ENCODE assay signal across 31 mouse cellular contexts in the genomic region with DNA sequence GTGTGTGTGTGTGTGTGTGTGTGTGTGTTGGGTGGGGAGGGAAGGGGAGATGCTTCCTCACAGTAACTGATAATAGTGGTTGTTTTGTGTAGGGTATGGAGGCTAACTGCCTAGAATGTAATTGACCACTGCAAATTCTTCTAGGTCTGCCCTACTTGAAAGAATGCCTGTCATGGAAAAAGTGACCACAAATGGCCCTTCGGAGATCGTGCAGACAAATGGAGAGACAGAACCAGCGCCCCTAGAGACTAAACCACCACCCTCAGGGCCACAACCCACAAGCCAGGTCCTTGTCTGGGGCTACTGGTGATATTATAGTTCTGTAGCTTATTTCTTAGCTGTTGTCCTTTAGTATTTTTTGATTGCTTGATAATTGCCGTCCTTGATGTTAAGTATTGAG.
"Had no signal": no experiment of that assay in that cellular context is flagged by ENCODE, and none has a peak within 500 bp of the region (broad histone marks: within the 10 kb centered on the region; RNA-seq: fewer than 3 reads in every experiment).

No protein-coding gene starts in this region.

- H3K27me3 ChIP-seq: limb, embryonic 12.5 days; limb, embryonic 13.5 days; limb, embryonic 15.5 days; liver, embryonic 12.5 days; liver, embryonic 13.5 days; liver, embryonic 15.5 days; lung, embryonic 15.5 days; megakaryocyte, embryonic 14.5 days; midbrain, embryonic 12.5 days; midbrain, embryonic 13.5 days; midbrain, embryonic 15.5 days; neural tube, embryonic 12.5 days had no signal

- H3K4me3 ChIP-seq: limb, embryonic 10.5 days; limb, embryonic 12.5 days; limb, embryonic 13.5 days; limb, embryonic 15.5 days; liver, embryonic 12.5 days; liver, embryonic 13.5 days; liver, embryonic 15.5 days; lung, embryonic 15.5 days; megakaryocyte, embryonic 14.5 days; midbrain, embryonic 10.5 days; midbrain, embryonic 12.5 days; midbrain, embryonic 13.5 days; midbrain, embryonic 15.5 days; myocyte; neural tube, embryonic 12.5 days had no signal

- DNase-seq: left cerebral cortex, postnatal 4 days; liver; liver, embryonic 13.5 days; liver, postnatal 0 days; lung, adult 18-20 months; lung, embryonic 14.5 days; lung, postnatal 10 days; lung, postnatal 14 days; lung, postnatal 36 days; lung, postnatal 4 days; midbrain, embryonic 14.5 days had no signal

- H3K9me3 ChIP-seq: limb, embryonic 10.5 days; limb, embryonic 12.5 days; limb, embryonic 13.5 days; limb, embryonic 15.5 days; liver, embryonic 12.5 days; liver, embryonic 13.5 days; liver, embryonic 15.5 days; lung, embryonic 15.5 days; megakaryocyte, embryonic 14.5 days; midbrain, embryonic 10.5 days; midbrain, embryonic 12.5 days; midbrain, embryonic 13.5 days; midbrain, embryonic 15.5 days; neural tube, embryonic 12.5 days had no signal

- H3K27ac ChIP-seq: limb, embryonic 10.5 days; limb, embryonic 12.5 days; limb, embryonic 13.5 days; limb, embryonic 15.5 days; liver, embryonic 12.5 days; liver, embryonic 13.5 days; liver, embryonic 14.5 days; liver, embryonic 15.5 days; lung, embryonic 15.5 days; macrophage; midbrain, embryonic 10.5 days; midbrain, embryonic 12.5 days; midbrain, embryonic 13.5 days; midbrain, embryonic 15.5 days; neural tube, embryonic 12.5 days had no signal

- ATAC-seq: liver, embryonic 12.5 days; liver, postnatal 0 days; lung, postnatal 0 days; midbrain, embryonic 13.5 days; midbrain, embryonic 15.5 days; midbrain, embryonic 16.5 days had no signal

- H3K4me1 ChIP-seq: limb, embryonic 10.5 days; limb, embryonic 12.5 days; limb, embryonic 13.5 days; limb, embryonic 15.5 days; liver, embryonic 13.5 days; liver, embryonic 15.5 days; lung, embryonic 15.5 days; midbrain, embryonic 12.5 days; midbrain, embryonic 13.5 days; midbrain, embryonic 15.5 days; neural tube, embryonic 12.5 days had no signal

- H3K9ac ChIP-seq: limb, embryonic 12.5 days; limb, embryonic 13.5 days; limb, embryonic 15.5 days; liver, embryonic 12.5 days; liver, embryonic 13.5 days; liver, embryonic 14.5 days; liver, embryonic 15.5 days; liver, postnatal 0 days; lung, embryonic 14.5 days; lung, embryonic 15.5 days; midbrain, embryonic 12.5 days; midbrain, embryonic 13.5 days; midbrain, embryonic 15.5 days; neural tube, embryonic 12.5 days had no signal

- H3K4me2 ChIP-seq: limb, embryonic 12.5 days; limb, embryonic 13.5 days; limb, embryonic 15.5 days; liver, embryonic 11.5 days; liver, embryonic 12.5 days; liver, embryonic 13.5 days; liver, embryonic 15.5 days; lung, embryonic 14.5 days; lung, embryonic 15.5 days; midbrain, embryonic 11.5 days; midbrain, embryonic 12.5 days; midbrain, embryonic 13.5 days; midbrain, embryonic 15.5 days; neural tube, embryonic 12.5 days had no signal
